8 mouse cellular contexts compared by ENCODE assay signal in genomic region chr2:6322938-6323521, GRCm38 (mm10). TPM values are rescaled to one million over a fixed set of nuclear protein-coding genes. Genes with fewer than 3 reads are reported as not detected.
DNase-seq lines count a peak whose midpoint lies in the region; ATAC-seq lines count a peak whose summit lies in the region.

No protein-coding gene starts in this region.

- under 1% methylated on average over 70 of the region's 70 CpGs for WGBS in limb, embryonic 10.5 days
- WGBS in midbrain, embryonic 10.5 days = under 1% methylated on average over 62 of the region's 70 CpGs

- H3K36me3 ChIP-seq in limb, embryonic 10.5 days = peaks cover 4% of the 10 kb centered on the region
- H3K36me3 ChIP-seq in midbrain, embryonic 10.5 days = 0 out of 2 replicates have a peak, but pooled peaks cover 4% of the 10 kb centered on the region

- H3K27me3 ChIP-seq in limb, embryonic 10.5 days (ENCODE audit: low read depth, poor library complexity, severe bottlenecking) = no peaks in the 10 kb centered on the region
- no peaks in the 10 kb centered on the region for H3K27me3 ChIP-seq in midbrain, embryonic 10.5 days (ENCODE audit: low read depth, poor library complexity, severe bottlenecking)

- intact Hi-C loops in gastrocnemius, postnatal 14 days (cut with DNase I; ENCODE audit: low total_unique reads) = loop anchor here (10.0 kb wide), 1 partner anchor 108 kb away; the partner anchor contains the start of gene Echdc3

- H3K4me3 ChIP-seq in limb, embryonic 10.5 days = peak overlapping the region; percentile 95
- H3K4me3 ChIP-seq in midbrain, embryonic 10.5 days = peak overlapping the region; percentile 92

- no peaks in the 10 kb centered on the region for H3K9me3 ChIP-seq in limb, embryonic 10.5 days (replicated peaks)
- no peaks in the 10 kb centered on the region for H3K9me3 ChIP-seq in midbrain, embryonic 10.5 days (replicated peaks)

- peaks cover 29% of the 10 kb centered on the region for H3K4me1 ChIP-seq in limb, embryonic 10.5 days
- peaks cover 36% of the 10 kb centered on the region for H3K4me1 ChIP-seq in midbrain, embryonic 10.5 days

- peak overlapping the region; percentile 100 for H3K27ac ChIP-seq in limb, embryonic 10.5 days
- peak overlapping the region; percentile 99 for H3K27ac ChIP-seq in midbrain, embryonic 10.5 days (replicated peaks)

- DNase-seq in frontal cortex, postnatal 25 days (ENCODE audit: low spot score in 2 of 2) = no peak
- peak; percentile 60 for DNase-seq in gastrocnemius, postnatal 14 days
- peak; percentile 72 for DNase-seq in limb, embryonic 10.5 days (ENCODE audit: low spot score)
- DNase-seq in midbrain, embryonic 10.5 days (ENCODE audit: low spot score) = no peak
- peak; percentile 63 for DNase-seq in right cerebral cortex, postnatal 4 days

- ATAC-seq in frontal cortex, adult (ENCODE audit: low TSS enrichment) = peak; percentile 60
- ATAC-seq in common myeloid progenitor, adult 5-6 weeks (replicated peaks; ENCODE audit: low read depth, poor library complexity, severe bottlenecking) = peak; percentile 49; the same call in 1 of the 2 replicates
- ATAC-seq in inflammation-experienced regulatory T-cells, adult 6 months = peak; percentile 20

RNA-seq across cellular contexts. Expression of gene Usp6nl, which starts 0.6 kb away (rescaled TPM):
- total RNA-seq in common myeloid progenitor, adult 5-6 weeks (2017) = 14.2 and 24.0 TPM in 2 replicates
- total RNA-seq in gastrocnemius, postnatal 14 days (2021) = 1 to 10 TPM; 5.7 to 7.6 TPM
- 10 to 100 TPM in 1 of 3 experiments, 1 to 10 TPM in 2; 4.1 to 11.9 (median 7.2) TPM for polyA plus RNA-seq in inflammation-experienced regulatory T-cells, adult 6 months (2017; shearing (Covaris generic))
- polyA plus RNA-seq in limb, embryonic 10.5 days (2016; fragmentation: Nextera tagmentation; extraction: Ambion mirVana) = 11.8 and 12.8 TPM in 2 replicates
- 11.0 and 11.8 TPM in 2 replicates for polyA plus RNA-seq in midbrain, embryonic 10.5 days (2016; fragmentation: Nextera tagmentation; extraction: Ambion mirVana)

Comparison
In these comparisons a context has a peak if more than half of its experiments do, and no peak if none do; other contexts are left out.
1. DNase-seq: peak in gastrocnemius, postnatal 14 days (single experiment), limb, embryonic 10.5 days (single experiment) and right cerebral cortex, postnatal 4 days (single experiment); none in frontal cortex, postnatal 25 days (0 of 2) and midbrain, embryonic 10.5 days (single experiment).
2. Peak in every context shown above with its lines, with median percentiles within 50 percentile points of each other: ATAC-seq.